Mouse (Mus musculus) limb, embryonic 11.5 days (tissue): ENCODE results near the gene Caprin2. TPM values are rescaled to one million over a fixed set of nuclear protein-coding genes. Genes with fewer than 3 reads are reported as not detected.

Experiments used
- polyA plus RNA-seq: library from polyadenylated mRNA; unstranded; fragments of >200 nt; fragmentation: Nextera tagmentation; extraction: Ambion mirVana; gene quantifications from 2 replicates; pipeline ENCODE4 v1.2.1, GENCODE M21; 2014

Caprin2 gene
- polyA plus RNA-seq, 1 experiment from 2014 or later = 12.3 TPM

Other genes starting within 250 kb of the Caprin2 start
- 27.4 and 32.3 TPM in 2 replicates for gene Ipo8, start 64.8 kb downstream of the Caprin2 start, polyA plus RNA-seq
- 224 and 241 TPM in 2 replicates for gene Sinhcaf, start 50.2 kb upstream of the Caprin2 start, polyA plus RNA-seq
- gene Dennd5b, start 205.4 kb upstream of the Caprin2 start, polyA plus RNA-seq = 7.5 and 9.1 TPM in 2 replicates
- gene Gm10203, start 233.9 kb upstream of the Caprin2 start, polyA plus RNA-seq = not detected in 2 replicates
- 10.5 and 13.0 TPM in 2 replicates for gene Etfbkmt, start 243.6 kb upstream of the Caprin2 start, polyA plus RNA-seq